Mouse (Mus musculus) bone marrow macrophage, adult 2 months (primary cell): Measurements from ENCODE around the gene Abca7.
A peak's percentile ranks its signal among the peaks of the same experiment; 100 is the strongest.

Experiments used
- CTCF ChIP-seq: IDR thresholded peaks from 2 replicates; pipeline ENCODE4 v1.5.1; 2012; ENCODE audit warnings: low read depth, mild to moderate bottlenecking, low read length, moderate library complexity
- POLR2A ChIP-seq: IDR thresholded peaks from 2 replicates; pipeline ENCODE4 v1.6.1; 2012; ENCODE audit warnings: mild to moderate bottlenecking, low read depth, low read length, borderline replicate concordance

DNA sequence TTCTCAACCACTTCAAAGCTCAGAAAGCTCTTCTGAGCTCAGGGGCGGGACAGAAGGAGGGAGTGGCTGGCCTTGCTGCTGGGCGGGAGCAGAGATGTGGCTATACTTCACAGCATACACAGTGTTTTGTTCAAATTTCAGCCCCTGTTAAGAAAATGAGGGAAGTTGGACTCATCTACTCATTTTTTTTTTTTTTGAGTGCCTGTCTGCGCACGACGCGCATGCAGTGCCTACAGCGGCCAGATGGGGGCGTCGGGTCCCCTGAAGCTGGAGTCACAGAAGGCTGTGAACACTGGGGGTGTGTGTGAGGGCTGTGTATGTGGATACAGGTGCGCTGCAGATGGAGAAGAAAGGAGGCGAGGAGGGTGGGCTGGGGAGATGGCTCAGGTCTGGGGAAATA, 9.3 kb upstream of the Abca7 start:
- TF ChIP-seq POLR2A (no peak), CTCF (peak; percentile 88)
